Mouse (Mus musculus) ES-E14 (cell line): ENCODE data around the gene Slc25a13.

Experiments used
- CHD2 ChIP-seq: IDR thresholded peaks from 2 replicates; pipeline ENCODE4 v1.6.1; 2014; ENCODE audit warnings: mild to moderate bottlenecking, low read depth, low read length, inconsistent platforms
- HCFC1 ChIP-seq: IDR thresholded peaks from 2 replicates; pipeline ENCODE4 v1.6.1; 2012; ENCODE audit warnings: low read length, inconsistent platforms, borderline replicate concordance; ENCODE audit not compliant: insufficient read depth
- MAFK ChIP-seq: IDR thresholded peaks from 2 replicates; pipeline ENCODE4 v1.6.1; 2014; ENCODE audit warnings: mild to moderate bottlenecking, low read depth, low read length, inconsistent platforms; ENCODE audit not compliant: insufficient read depth
- ZC3H11A ChIP-seq: IDR thresholded peaks from 2 replicates; pipeline ENCODE4 v1.6.1; 2012; ENCODE audit warnings: low read depth, mild to moderate bottlenecking, inconsistent platforms, low read length, borderline replicate concordance

DNA sequence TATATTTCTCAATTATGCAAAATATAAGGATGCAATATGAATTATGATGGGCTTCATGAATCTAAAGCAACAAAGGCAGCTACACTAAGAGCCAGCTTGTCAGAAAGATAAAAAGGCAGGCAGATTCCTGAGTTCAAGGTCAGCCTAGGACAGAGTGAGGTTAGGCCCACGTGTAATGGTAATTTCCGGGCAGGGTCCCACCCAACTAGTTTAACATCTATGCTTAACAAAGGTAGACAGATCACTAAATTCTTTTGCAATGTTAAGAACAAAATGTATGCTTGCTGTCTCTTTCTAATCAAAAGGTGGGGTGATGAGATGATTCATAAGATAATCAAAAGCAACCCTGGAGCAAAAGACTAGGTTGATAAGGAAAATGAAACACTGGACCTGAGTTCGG is 76.6 kb downstream of the Slc25a13 start:
- TF ChIP-seq CHD2 = peak; percentile 58; the same call in 1 of the 2 replicates
- no peak for TF ChIP-seq ZC3H11A
- no peak for TF ChIP-seq MAFK
- no peak for TF ChIP-seq HCFC1
